Mouse (Mus musculus) R1 (cell line): ENCODE results near the gene Fam83e.

Source experiments
- DNase-seq: peaks from one replicate; pipeline ENCODE4 v3.0.0-alpha.2; 2018; ENCODE audit warnings: low read depth, low spot score

Fam83e gene

GRCm38 (mm10) chr7:45715090-45715708 is 5.8 kb upstream of the Fam83e start, which contains the start of gene Rpl18:
Rpl18 (plus strand) TSS chr7:45715457.
- DNase-seq: peak; percentile 99

- no peak for DNase-seq
These were observed 5.1 kb upstream of the Fam83e start for GRCm38 (mm10) chr7:45715741-45716459.

GRCm38 (mm10) chr7:45716460-45716857 is 4.6 kb upstream of the Fam83e start:
- DNase-seq: no peak

GRCm38 (mm10) chr7:45716952-45717917 is 3.8 kb upstream of the Fam83e start:
- DNase-seq: no peak

GRCm38 (mm10) chr7:45717918-45718297 is 3.1 kb upstream of the Fam83e start, which contains the start of gene Sphk2:
Sphk2 (minus strand) TSS chr7:45718002.
- DNase-seq: peak; percentile 99

- no peak for DNase-seq
These were observed 2.7 kb upstream of the Fam83e start for GRCm38 (mm10) chr7:45718331-45718730.

GRCm38 (mm10) chr7:45719180-45719579 is 1.8 kb upstream of the Fam83e start:
- DNase-seq: no peak

- no peak for DNase-seq
These were observed 1.1 kb upstream of the Fam83e start for GRCm38 (mm10) chr7:45719738-45720412.

GRCm38 (mm10) chr7:45721234-45721571 is 191 bp downstream of the Fam83e start:
- DNase-seq: no peak

GRCm38 (mm10) chr7:45721642-45722347 is 783 bp downstream of the Fam83e start:
- no peak for DNase-seq

GRCm38 (mm10) chr7:45722348-45722713 is 1.3 kb downstream of the Fam83e start:
- DNase-seq: no peak

GRCm38 (mm10) chr7:45723301-45723700 is 2.3 kb downstream of the Fam83e start:
- no peak for DNase-seq

- no peak for DNase-seq
These were observed 2.8 kb downstream of the Fam83e start for GRCm38 (mm10) chr7:45723781-45724180.

- DNase-seq: no peak
These were observed 4.1 kb downstream of the Fam83e start for GRCm38 (mm10) chr7:45725151-45725550.

- no peak for DNase-seq
These were observed 4.7 kb downstream of the Fam83e start, which contains the start of gene Spaca4 for GRCm38 (mm10) chr7:45725713-45726112. Spaca4 (minus strand) TSS chr7:45725813.

GRCm38 (mm10) chr7:45726419-45726818 is 5.4 kb downstream of the Fam83e start:
- DNase-seq: no peak

GRCm38 (mm10) chr7:45727625-45728024 is 6.6 kb downstream of the Fam83e start:
- no peak for DNase-seq

- DNase-seq: peak; percentile 87
These were observed 9.9 kb downstream of the Fam83e start for GRCm38 (mm10) chr7:45730727-45731431.

- DNase-seq: no peak
These were observed 12.5 kb downstream of the Fam83e start for GRCm38 (mm10) chr7:45733477-45733876.

- peak; percentile 76 for DNase-seq
These were observed 18.3 kb downstream of the Fam83e start for GRCm38 (mm10) chr7:45739162-45739763.
